Mouse (Mus musculus): ENCODE measurements around the gene Rabggta.

DNA sequence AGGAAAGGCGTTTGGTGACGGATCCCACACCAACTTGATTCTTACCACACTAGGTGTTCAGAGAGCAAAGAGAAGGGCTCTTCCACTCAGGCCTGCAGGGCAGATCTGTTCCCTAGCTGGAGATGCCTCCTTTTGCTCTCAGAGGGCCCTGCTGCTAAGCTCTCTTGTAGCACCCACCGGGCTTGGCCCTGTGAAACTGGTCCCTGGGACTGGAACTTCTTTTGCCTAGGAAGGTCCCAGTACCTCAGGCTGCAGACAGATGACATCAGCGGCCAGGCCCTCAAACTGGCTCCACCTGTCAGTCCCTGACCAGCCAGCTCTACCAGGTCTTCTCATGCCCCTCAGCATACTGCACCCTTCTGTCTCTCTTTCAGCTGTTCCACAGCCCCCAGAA lies 8.3 kb downstream of the Rabggta start, which contains the start of gene Tgm1:
- TF ChIP-seq POLR2A (IDR thresholded peaks at IDR 0.05; ENCODE audit: insufficient read depth, low read depth, low read length) (no peak), CTCF (IDR thresholded peaks at IDR 0.05) (no peak), EP300 (IDR thresholded peaks at IDR 0.05; ENCODE audit: insufficient read depth, low read depth, low read length) (no peak)
